Mouse (Mus musculus): ENCODE data around the gene Ghdc. TPM values are rescaled to one million over a fixed set of nuclear protein-coding genes. Genes with fewer than 3 reads are reported as not detected.
A peak's percentile ranks its signal among the peaks of the same experiment; 100 is the strongest.

Gene Ghdc
- polyA plus RNA-seq (2012; rRNA removed), result 7.7 and 9.3 TPM in 2 replicates

DNA sequence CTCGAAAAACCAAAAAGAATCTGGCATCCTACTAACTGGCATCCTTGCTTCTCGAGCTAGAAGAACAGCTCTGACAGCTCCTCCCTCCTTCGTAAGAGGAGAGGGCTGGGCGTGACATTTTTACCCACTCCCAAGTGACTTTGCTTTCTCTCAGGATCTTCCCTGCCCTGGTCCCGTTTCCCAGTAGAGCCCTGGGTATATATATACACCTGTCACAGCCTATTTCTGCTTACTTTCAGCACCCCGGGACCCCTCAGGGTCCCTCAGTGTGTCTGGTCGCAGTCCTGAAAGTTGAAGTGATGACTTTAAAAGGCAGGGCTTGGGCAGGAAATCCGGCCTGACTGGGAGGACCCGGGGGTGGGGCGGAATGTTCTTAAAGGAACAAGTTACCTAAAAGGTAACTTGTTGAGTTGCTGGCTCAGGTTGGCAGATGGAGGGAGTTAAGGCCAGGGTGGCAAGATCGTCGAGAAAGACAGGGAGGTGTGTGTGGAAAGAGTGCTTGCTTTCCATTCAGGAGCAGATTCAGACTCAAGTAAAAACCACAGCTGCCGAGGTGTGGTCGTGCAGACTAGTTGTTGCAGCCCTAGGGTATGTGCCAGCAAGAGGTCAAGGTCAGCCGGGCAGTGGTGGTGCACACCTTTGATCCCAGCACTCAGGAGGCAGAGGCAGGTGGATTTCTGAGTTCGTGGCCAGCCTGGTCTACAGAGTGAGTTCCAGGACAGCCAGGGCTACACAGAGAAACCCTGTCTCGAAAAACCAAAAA lies at the start of gene Ghdc:
Gene Ghdc, minus strand, starts transcription at position 312 of the 763 bp plus-strand sequence.
- DNase-seq (ENCODE audit: extremely low spot score in 1 of 2, low spot score in 1 of 2), result peak; percentile 63 to 87

DNA sequence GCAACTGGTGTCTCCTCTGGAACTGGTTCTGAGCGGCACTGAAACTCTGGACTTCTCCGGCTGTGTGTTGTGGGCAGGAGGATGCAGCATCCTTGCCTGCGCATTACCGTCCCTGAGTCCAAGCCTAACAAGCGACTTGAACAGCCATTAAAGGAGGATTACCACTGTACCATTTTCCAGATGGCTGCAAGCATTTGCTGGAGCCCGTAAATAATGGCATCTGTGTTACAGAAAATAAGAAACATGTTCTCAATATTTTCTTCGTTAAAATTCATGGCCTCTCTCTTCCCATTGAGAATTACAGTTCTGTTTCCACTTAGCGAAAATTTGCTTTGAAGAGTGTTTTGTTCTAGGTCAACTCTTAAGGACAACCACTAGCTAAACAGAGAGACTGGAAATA lies 49.3 kb upstream of the Ghdc start:
- DNase-seq (ENCODE audit: extremely low spot score in 1 of 2, low spot score in 1 of 2), result no peak

DNA sequence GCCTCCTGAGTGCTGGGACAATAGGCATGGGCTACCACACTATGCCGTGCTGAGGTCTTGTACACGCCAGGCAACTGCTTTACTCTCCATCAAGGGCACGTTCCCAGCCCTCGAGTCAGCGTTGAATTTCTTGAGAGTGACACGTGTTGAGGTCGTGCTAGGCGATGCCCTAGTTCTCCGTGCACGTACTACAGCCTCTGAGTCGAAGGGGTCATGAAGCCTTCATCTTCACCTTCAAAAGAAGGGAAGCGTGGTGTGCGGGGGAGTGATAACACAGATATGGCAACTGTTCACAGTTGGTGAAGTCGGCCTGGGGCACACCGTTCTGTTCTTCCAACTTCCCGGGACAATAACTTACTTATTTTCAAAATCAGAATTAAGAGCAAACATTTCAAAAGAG lies 48.9 kb upstream of the Ghdc start:
- DNase-seq (ENCODE audit: extremely low spot score in 1 of 2, low spot score in 1 of 2), result no peak

DNA sequence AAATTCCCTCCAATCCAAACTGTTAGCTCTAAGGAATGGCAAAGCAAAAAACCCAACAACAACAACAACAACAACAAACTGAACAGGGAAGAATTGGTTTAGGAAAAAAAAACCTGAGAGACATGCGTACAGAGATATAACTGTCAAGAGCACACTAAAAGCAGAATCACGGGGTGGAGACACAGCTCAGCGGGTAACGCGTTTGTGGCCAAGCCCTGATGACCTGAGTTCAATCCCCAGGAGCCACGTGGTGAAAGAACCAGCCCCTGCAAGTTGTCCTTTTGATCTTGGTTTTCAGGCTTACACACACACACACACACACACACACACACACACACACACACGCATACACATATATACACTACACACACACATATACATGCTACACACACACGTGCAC lies 48.3 kb upstream of the Ghdc start:
- DNase-seq (ENCODE audit: extremely low spot score in 1 of 2, low spot score in 1 of 2), result no peak

DNA sequence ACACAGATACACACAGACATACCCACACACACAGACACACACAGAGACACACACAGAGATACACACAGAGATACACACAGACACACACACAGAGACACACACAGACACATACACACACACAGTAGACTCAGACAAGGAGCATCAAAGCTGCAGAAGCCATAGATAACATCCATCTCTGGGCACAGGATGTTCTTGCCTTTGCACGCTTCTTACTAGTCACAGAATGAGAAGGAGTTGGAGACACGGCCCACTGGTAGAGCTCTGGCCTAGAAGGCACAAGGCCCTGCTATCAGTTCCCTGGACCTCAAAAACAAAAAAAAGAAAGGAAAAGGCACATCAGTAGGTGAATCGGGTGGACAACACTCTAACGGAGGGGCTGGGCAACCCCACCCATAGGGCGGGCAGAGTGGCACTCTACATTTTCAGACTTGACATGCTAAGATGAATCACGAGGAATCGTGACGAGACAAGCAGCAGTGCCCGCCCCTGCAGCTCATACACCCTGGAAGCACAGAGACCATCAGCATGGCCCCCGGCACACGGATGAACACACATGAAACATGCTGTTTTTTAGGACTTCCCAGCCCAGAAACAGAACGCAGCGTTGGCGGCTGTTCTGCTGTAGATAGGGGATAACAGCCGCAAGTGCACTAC lies 47.7 kb upstream of the Ghdc start:
- no peak for DNase-seq (ENCODE audit: extremely low spot score in 1 of 2, low spot score in 1 of 2)

DNA sequence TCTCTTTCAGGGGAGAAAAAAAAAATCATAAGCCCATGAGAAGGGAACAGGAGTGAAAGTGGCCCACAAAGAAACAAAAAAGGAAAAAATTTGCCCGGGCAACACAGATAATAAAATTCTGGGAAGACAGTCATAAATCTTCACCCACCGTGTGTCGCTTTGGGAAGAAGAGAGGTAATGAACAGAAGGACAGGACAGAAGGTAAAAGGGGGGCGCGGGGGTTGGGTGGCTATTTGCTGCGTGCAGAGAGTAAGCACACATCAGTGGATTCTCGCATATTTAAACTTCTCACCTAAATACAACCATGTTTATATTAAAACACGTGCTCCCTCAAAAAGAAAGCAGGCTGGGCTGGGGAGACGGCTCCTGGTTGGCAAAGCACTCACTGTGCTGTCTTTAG lies 46.6 kb upstream of the Ghdc start:
- DNase-seq (ENCODE audit: extremely low spot score in 1 of 2, low spot score in 1 of 2), result no peak

DNA sequence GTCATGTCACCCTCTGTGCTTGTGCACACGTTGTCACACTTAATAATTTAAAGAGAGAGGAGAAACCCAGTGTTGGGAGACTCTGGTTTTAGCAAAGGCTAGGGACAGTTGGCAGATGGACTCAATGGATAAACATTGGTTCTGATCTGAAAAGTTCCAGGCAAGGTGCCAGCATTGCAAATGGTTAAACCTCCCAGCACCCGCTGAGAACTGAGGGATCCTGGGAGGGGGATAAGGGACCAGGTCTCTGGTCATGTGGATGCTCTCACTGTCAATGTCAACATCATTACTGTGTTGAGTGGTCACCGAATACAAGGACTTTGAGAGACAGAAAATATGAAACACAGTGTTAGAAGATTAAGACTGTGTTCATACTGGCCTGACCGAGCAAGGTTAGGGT lies 46.0 kb upstream of the Ghdc start:
- DNase-seq (ENCODE audit: extremely low spot score in 1 of 2, low spot score in 1 of 2), result no peak

DNA sequence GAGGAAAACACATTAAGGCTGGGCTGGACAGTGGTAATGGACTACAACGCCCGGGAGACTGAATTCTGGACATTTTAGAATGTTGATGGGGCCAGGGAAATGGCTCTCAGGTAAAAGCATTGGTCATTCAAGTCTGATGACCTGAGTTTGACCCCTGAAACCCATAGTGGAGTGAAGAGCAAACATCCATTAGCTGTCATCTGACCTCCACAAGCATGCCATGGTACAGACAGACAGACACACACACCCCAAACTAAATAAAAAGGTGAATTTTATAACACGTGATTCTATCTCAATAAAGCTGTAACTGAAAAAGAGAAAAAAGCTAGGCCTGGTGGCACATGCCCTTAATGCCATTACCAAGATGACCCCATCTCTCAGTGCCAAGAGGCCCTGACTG lies 45.6 kb upstream of the Ghdc start:
- no peak for DNase-seq (ENCODE audit: extremely low spot score in 1 of 2, low spot score in 1 of 2)

DNA sequence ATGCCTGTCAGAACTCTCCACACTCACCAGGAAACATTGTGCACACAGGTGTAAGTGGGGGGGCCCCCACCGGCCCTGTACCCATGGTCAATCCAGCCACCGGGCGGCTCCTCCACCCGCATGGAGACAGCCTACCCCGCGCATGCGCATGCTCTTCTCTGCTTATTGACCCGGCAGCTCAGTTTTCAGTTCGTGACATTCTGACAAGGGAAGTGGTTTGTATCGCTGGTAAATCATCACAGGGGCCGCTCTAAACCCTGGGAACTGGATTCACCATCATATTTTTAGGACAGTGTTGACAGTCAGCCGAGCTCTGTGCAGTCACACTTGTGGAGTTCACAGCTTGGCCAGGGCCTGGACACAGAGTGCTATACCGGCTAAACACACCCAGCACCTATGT lies 43.7 kb upstream of the Ghdc start:
- DNase-seq (ENCODE audit: extremely low spot score in 1 of 2, low spot score in 1 of 2), result no peak

DNA sequence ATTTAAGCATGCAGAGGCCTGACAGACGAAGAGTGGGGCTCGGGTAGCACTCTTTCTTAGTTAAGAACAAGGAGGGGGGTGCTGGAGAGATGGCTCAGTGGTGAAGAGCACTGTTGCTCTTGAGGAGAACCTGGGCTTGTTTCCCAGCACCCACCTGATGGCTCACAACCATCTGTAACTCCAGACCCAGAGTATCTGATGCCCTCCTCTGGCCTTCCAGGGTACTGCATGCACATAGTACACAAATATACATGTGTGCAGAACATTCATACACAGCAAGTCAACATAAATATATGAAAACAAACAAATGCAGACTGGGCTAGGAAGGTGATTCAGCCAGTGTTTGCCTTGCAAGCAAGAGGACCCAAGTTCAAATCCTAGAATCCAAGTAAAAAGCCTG lies 40.4 kb upstream of the Ghdc start:
- no peak for DNase-seq (ENCODE audit: extremely low spot score in 1 of 2, low spot score in 1 of 2)

DNA sequence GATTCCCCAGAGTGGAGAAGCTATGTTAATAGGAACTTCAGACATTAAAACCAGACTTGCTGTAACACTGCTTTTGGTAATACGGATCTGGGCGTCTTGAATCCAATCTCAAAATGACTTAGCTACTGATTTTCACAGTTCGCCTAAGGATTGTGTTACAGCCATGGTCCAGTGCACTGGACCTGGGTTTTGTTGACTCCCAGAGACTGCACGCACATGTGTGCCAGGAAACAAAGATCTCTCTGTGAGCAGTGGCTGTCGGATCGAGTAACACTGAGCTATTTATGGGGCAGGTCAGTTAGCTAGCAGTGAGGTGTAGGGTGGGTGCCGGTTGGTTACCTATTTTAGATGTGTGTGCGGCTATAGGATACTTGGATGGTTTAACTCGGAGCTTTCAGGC lies 39.8 kb upstream of the Ghdc start:
- DNase-seq (ENCODE audit: extremely low spot score in 1 of 2, low spot score in 1 of 2), result no peak

DNA sequence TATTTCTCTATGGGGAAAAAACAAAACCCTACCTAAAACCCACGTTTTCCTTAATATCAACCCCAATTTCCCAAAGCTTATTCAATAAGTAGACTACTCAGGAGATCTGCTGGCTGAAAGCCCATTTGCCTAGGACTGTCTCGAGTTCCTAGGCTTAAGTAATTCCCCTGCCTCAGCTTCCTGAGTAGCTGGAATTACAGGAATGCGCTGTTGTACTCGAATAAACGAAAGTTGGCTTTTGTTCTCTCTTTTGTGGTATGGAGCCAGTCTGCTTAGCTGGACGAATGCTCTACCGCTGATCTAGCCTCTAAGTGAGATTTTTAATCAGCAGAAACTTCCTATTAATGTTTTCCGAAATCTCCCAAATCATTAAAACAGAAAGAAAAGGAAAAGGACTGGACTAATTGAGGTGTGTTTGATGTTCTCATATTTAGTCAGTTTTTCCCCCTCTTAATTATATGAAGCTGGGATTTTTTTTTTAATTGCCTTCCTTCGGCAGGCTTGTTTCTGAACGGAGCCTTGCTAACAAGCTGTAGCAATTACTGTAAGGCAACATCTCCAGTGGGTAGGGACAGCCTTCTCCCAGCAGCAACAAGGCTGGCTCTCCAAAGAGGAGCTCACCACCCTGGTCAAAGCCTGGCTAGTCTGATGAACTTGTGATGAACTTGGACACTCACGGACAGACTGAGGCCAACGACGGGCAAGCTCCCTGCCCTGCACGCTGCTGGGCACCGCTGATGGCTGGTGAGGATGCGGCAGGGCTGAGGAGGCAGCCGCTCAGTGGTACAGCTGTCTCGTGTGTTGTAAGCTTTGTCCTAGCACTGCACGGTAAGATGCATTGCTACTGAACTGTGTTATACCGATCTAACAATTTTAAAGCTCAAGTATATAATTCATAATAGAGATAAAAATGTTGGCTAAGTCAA lies 35.9 kb upstream of the Ghdc start:
- no peak for DNase-seq (ENCODE audit: extremely low spot score in 1 of 2, low spot score in 1 of 2)

DNA sequence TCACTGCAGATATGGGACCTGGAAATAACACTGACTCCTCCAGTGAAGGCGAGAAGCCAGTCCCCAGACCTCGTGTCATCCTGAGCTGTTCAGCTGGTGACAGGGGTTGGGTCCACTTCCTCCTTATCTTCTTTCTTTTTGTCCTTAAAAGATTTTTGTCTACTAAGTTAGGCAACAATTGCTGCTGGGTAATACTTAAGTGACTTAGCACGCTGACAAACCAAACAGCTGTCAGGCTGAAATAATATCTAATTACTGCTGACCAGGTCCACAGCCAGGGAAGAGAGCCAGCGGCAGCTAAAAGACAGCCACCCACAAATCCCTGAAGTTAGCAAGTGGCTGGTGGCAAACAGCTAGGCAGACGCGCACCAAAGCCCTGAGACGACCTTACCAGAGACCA lies 34.8 kb upstream of the Ghdc start:
- no peak for DNase-seq (ENCODE audit: extremely low spot score in 1 of 2, low spot score in 1 of 2)

DNA sequence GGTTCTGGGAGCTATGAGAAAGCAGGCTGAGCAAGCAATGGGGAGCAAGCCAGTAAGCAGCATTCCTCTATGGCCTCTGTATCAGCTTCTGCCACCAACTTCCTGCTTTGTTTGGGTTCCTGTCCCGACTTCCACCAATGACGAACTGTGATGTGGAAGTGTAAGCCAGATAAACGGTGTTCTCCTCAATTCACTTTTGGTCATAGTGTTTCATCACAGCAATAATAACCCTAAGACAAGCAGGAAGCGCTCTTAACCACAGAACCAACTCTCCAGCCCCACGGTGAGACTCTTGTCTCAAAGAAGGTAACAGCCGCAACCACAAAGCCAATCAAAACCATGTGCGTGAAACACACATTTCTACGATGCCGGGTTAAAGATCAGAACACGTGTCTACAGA lies 33.7 kb upstream of the Ghdc start:
- DNase-seq (ENCODE audit: extremely low spot score in 1 of 2, low spot score in 1 of 2), result no peak

DNA sequence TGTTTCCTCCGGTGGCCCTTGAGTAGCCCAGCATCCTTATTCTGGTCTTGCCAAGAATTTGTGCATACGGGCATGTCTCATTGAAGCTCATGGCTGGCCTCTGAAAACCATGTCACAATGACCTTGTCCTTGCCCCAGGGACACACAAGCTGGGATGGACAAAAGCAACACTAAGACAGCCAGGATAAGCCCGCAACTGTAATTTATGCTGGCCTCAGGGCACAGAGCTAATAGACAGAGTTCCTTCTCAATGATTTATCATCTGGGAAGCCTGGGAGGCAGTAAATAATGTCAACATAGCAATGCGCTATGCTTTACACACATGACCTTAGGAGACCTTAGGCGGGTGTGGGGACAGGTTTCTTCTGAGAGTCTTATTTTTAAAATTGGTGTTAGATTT lies 28.7 kb upstream of the Ghdc start:
- no peak for DNase-seq (ENCODE audit: extremely low spot score in 1 of 2, low spot score in 1 of 2)

DNA sequence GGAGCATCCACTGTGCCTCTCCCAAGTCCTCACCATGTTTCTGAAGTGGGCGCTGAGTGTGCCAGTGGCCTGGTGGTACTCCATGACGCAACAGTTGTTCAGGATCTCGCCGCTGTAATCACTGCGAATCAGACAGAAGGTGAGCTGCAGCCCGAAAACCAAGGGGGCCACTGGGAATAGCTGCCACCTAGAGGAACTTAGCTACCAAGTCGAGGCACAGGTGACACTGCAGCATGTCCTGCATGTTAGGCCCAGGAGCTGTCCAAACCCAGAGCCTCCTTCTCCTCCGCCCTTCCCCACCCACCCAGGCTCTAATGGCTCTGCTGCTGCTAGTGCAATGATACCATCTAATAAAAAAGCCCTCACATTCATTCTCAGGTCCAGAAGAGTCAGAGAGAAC lies 25.8 kb upstream of the Ghdc start:
- DNase-seq (ENCODE audit: extremely low spot score in 1 of 2, low spot score in 1 of 2), result no peak

DNA sequence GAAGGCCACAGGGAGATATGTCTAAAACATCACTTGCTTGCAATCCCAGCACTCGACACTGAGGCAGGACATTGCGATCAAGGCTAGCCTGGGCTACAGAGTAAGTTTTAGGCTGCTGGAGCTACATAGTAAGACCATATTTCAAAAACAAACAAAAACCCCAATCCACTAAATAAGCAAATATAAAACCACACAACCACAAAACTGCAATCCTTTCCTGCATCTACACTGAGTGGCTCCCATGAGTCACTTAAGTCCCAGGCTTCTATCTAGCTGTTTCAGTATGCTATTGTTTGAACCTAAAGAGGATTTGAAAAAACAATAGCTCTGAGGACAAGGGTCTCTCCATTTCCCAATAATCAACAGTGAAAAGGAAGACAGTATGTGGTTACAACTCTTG lies 24.6 kb upstream of the Ghdc start:
- DNase-seq (ENCODE audit: extremely low spot score in 1 of 2, low spot score in 1 of 2), result no peak

DNA sequence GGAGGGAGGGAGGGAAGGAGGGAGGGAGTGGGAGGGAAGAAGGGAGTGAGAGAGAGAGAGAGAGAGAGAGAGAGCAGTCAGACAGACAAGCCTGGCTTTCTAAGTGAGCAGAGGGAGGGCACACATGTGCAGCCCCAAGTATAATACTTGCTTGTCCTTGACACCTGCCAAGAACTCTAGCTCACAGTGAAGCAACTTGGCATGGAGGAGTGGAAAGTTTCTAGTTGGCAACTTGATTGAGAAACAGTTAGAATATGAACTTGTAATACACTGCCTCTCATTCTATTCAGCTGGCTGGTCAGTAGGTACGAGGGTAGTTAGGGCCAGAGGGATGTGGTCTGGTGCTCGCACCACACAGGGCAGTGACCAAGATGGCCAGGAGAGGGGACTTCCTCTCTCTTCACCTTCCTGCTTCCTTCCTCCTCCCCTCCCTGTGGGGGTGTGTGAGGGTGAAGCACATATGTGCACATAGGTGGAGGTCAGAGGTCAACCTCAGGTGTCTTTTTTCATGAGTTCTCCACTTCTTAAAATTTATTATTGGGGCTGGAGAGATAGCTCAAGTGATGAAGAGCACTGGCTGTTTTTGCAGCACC lies 20.8 kb upstream of the Ghdc start:
- no peak for DNase-seq (ENCODE audit: extremely low spot score in 1 of 2, low spot score in 1 of 2)

DNA sequence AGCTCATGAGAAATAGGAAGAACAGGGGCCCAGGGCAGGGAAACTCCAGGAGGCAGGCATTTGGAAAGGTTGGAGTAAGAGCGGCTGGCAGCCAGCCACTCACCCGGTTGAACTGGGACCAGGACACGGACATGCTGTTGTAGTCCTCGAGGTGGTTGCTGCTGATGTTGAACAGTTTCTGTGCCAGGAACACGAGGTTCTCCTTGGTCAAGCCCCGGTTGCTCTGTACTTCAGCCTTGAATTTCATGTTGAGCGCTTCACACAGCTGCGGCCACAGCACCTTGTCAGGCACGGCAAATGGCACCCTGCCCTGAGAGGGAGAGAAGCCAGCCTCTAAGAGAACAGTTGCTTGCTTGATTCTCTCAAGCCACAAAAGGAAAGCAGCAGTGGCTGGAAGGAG lies 19.9 kb upstream of the Ghdc start:
- DNase-seq (ENCODE audit: extremely low spot score in 1 of 2, low spot score in 1 of 2), result peak in 1 of 2 experiments; percentile 15

DNA sequence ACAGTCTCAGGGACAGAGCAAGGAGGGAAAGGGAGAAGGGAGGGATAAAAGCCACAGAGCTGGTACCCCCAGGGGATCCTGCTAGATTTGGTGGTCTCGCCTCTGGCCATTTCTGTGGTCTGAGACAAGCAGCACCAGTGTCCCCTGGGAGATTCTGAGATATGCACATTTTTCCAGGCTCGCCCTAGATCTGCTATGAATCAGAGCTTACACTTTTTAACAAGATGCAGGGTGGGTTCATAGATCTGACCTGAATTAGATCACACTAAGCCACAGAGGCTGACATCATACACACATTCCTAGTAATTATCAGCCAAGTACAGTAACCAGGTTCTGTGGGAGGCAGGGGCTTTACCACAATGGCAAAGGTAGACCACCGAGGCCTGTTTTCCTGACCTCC lies 18.9 kb upstream of the Ghdc start:
- DNase-seq (ENCODE audit: extremely low spot score in 1 of 2, low spot score in 1 of 2), result no peak

DNA sequence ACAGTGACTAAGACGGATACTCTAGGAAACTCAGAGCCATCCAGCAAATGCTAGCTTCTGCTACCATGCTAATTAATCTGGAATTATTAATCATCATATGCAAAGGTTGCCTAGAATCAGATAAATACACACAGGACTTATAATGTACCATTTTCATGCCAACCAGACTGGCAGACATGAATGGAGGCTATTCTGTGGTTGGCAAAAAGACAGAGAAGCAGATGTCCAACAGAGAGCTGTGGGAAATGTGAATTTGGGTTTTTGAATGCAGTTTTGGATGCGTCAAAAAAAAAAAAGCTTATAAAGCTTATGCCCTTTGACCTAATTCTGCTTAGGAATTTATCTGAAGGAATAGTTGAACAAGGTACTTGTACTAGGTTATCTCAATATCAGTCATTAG lies 15.0 kb upstream of the Ghdc start:
- DNase-seq (ENCODE audit: extremely low spot score in 1 of 2, low spot score in 1 of 2), result no peak

Measured in frontal cortex, adult 2 months (tissue).